Mouse (Mus musculus): ENCODE measurements around the gene Wdr83os.
A peak's percentile ranks its signal among the peaks of the same experiment; 100 is the strongest.
"Not testable (repeated sequence)": the region's sequence is repeated elsewhere in the genome, so short reads cannot be mapped to it uniquely, and the experiment has no call there.

Wdr83os gene

DNA sequence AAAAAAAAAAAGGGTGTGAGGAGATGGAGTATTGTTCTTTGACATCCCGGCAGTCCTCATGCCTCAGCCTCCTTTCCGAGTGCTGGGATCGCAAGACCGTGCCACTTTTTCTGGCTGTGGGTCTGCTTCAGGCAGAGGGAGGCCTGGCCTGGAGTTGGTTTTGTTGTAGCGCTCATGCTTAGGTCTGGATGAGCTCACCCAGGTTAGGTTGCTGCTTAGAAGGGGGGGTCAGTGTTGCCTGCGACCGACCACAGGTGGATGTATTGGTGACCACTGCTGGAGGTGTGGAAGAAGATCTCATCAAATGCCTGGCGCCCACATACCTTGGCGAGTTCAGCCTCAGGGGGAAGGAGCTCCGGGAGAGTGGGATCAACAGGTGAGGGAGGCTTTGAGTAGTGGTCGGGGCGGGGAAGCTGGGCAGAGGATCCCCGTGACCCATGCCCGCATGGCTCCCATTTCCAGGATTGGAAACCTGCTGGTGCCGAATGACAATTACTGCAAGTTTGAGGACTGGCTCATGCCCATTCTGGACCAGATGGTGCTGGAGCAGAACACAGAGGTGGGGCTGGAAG lies 7.4 kb upstream of the Wdr83os start:
- DNase-seq, result no peak

DNA sequence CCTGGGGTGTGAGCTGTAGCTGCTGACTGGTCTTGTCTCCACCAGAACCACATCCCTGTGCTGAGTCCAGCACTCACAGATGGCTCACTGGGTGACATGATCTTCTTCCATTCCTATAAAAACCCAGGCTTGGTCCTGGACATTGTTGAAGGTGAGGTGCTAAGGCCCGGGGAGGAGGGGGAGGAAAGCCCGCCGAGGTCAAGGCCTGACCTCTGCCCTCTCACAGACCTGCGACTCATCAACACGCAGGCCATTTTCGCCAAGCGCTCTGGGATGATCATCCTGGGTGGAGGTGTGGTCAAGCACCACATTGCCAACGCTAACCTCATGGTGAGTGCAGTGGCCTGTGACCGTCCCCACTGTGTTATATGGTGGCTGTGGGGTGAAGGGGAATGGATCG lies 6.4 kb upstream of the Wdr83os start:
- DNase-seq, result no peak

DNA sequence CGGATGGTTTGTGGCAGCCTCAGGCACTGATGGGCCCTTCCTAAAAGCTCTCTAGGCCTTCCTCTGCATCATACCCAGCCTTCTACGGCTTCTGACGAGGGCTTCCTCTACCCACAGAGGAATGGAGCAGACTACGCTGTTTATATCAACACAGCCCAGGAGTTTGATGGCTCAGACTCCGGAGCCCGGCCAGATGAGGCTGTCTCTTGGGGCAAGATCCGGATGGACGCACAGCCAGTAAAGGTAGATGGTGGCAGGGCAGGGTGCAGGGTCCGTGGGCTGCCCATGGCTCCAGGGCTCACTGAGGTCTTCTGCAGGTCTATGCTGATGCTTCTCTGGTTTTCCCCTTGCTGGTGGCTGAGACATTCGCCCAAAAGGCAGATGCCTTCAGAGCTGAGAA lies 5.9 kb upstream of the Wdr83os start:
- DNase-seq, result no peak

- DNase-seq, result no peak
Observed at GRCm38 (mm10) chr8:85076001-85076400, 4.5 kb upstream of the Wdr83os start.

DNA sequence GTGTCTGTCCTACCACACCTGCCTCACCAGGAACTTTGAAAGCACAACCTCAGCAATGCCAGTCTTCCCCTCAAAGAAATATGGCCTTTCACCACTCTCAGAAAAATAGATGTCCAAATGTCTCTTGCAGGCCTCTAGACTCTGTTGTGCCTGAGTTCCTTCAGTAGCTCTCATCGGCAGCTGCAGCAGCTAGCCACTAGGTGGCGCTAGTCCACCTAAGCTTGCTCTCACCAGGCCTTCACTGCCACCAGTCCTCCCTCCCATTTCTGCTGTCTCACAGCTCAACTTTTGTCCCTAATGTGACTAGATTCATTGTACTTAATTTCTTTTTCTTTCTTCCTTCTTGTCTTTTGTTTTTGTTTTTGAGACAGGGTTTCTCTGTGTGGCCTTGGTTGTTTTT lies 3.5 kb upstream of the Wdr83os start:
- peak; percentile 88 for DNase-seq

GRCm38 (mm10) chr8:85080214-85080531 lies 367 bp upstream of the Wdr83os start:
- DNase-seq, result no peak

DNA sequence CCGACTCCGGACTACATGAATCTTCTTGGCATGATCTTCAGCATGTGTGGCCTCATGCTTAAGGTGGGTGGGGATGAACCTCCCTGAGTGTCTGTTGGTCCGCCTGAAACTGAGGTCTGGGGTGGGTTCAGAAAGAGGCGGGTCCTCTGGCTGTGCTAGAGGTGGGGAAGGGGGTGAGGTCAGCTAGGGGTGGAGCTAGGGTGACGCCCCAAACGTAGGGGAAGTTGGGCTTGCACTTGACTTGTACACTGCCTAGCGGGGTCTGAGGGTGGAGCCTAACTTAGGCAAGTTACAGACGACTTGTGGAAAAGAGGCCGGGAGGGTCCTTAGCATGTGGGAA lies 646 bp downstream of the Wdr83os start, which contains the start of gene Wdr83:
Wdr83 (minus strand) TSS at position 91 of the 340 bp plus-strand sequence.
- peak; percentile 55 for DNase-seq

DNA sequence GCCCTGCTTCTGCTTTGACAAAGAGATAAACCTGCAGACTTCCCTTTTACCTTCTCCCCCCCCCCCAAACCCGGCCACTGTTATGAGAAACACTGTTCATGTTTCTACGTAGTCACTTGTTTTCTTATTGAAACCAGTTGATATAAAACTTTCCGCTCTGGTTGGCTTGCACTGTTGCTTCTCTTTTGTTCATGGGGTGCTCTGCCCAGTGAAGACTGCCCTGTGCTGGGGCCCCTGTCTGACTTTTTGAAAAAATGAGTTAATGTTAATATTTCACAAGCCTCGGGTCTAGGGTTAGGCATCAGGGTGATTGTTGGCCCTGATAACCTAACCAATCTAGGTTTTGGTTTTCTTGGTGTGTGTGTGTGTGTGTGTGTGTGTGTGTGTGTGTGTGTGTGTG lies 1.6 kb downstream of the Wdr83os start:
- DNase-seq, result not testable (repeated sequence)

DNA sequence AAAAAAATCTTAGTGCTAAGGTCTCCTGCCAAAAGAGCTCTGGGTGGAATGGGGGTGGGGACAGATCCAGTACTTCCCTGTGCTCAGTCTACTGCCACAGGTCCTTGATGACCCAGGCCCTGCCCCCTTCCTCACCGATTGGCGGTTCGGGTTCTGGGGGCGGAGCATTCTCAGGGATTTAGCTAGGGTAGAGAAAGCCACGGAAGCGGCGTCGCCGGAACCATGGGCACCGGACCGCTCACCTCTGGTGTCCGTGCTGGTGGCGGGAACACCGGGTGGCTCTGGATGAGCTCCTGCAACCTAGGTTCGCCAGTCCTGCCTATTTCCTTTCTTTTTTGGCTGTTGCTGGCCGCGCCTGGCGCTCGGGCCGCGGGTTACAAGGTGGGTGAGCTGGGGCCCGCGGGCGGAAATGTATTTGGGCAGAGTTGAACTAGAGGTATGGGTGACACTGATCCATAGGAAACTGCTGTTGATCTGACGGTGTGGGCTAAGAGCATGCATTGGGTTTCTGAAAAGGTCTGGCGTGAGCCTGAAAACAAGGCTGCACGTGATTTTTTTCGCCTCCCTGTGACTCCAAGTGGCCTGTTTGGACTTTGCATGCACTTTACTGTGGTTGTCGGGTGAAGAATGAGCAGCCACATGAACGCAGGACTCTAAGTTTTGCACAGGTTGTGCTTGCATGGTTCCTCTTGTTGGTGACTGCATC lies 2.7 kb downstream of the Wdr83os start, which contains the start of gene Man2b1:
Man2b1 (plus strand) TSS at position 163 of the 706 bp plus-strand sequence.
- DNase-seq, result peak; percentile 95

DNA sequence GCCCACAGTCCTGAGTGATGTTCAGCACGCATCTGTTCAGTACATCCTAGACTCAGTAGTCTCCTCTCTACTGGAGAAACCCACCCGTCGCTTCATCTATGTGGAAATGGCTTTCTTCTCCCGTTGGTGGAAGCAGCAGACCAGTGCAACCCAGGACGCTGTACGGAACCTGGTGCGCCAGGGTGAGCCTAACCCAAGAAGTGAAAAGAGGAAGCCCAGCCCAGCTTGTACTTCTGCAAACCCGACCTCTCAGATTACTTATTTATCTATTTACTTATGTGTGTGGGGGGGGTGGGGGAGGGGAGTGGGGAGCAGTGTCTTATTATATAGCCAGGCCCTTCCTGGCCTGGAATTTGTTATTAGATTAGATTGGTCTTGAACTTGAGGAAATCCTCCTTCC lies 4.1 kb downstream of the Wdr83os start:
- no peak for DNase-seq

- no peak for DNase-seq
Observed at GRCm38 (mm10) chr8:85086238-85086637, 5.7 kb downstream of the Wdr83os start.

- no peak for DNase-seq
Observed at GRCm38 (mm10) chr8:85088771-85089170, 8.2 kb downstream of the Wdr83os start.

DNA sequence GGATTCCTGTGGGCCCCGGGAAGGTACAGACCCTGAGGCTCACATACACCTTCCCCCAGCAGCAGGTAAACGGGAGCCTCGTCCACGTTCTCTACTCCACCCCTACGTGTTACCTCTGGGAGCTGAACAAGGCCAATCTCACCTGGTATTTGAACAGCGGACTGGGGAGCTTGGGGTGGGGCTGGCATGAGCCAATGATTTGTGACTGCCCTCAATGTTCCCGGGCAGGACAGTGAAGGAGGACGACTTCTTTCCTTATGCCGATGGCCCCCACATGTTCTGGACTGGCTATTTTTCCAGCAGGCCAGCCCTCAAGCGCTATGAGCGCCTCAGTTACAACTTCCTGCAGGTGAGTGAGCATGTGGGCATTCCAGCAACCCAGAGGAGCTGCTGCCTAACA lies 10.3 kb downstream of the Wdr83os start:
- DNase-seq, result no peak

- no peak for DNase-seq
Observed at GRCm38 (mm10) chr8:85091526-85092090, 11.1 kb downstream of the Wdr83os start.

DNA sequence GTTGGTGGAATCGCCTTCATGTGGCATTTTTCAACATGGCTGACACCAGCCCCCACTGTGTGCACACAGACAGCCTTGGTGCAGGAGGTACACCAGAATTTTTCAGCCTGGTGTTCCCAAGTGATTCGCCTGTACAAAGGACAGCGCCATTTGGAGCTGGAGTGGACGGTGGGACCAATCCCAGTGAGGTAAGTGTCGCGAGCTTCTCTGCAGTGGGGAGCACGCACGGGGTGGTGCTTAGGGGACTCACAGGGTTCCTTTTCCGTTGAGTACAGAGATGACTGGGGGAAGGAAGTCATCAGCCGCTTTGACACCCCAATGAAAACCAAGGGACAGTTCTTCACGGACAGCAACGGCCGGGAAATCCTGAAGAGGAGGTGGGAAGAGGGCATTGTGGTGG lies 14.5 kb downstream of the Wdr83os start:
- no peak for DNase-seq

- no peak for DNase-seq
Observed at GRCm38 (mm10) chr8:85095566-85095965, 15.0 kb downstream of the Wdr83os start.

GRCm38 (mm10) chr8:85096196-85096595 lies 15.7 kb downstream of the Wdr83os start:
- no peak for DNase-seq

- no peak for DNase-seq
Observed at GRCm38 (mm10) chr8:85096850-85097249, 16.3 kb downstream of the Wdr83os start.

DNA sequence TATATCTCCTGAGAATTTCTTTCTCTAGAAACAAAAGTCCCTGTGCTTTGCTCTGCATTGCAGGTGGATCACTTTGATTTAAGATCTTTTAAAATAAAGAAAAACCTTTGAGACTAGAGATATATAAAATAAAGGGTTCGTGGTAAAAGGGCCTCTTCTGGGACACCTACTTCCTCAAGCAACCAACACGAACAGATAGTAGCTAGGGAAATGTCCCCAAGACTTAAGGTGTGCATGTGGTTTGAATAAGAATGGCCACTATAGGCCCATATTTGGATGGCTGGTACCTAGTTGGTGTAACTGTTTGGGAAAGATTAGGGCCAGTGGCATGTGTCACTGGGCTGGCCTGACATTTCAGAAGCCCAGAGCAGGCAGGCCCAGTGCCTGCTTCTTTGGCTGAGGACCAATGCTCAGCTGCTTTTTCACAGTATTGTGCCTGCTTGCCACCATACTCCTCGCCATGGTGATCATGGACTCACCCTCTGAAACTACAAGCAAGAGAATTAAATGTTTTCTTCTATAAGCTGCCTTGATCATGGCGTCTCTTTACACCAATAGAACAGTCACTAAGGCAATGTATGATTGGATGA lies 19.6 kb downstream of the Wdr83os start:
- no peak for DNase-seq

- DNase-seq, result no peak
Observed at GRCm38 (mm10) chr8:85113241-85113640, 32.7 kb downstream of the Wdr83os start.

DNA sequence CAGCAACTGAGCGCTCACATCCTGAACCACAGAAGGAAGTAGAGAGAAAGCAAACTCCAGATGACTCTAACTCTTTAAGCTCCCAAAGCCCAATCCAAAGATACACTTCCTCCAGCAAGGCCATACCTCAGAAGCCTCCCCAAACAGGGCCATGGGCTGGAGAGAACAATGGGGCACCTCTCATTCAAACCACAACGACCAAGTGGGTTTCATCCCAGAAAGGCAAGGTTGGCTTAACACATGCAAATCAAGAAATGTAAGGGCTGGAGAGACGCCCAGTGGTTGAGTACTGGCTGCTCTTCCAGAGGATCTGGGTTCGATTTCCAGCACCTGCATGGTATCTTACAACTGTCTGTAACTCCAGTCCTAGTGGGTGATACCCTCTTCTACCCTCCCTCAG lies 35.0 kb downstream of the Wdr83os start:
- no peak for DNase-seq

DNA sequence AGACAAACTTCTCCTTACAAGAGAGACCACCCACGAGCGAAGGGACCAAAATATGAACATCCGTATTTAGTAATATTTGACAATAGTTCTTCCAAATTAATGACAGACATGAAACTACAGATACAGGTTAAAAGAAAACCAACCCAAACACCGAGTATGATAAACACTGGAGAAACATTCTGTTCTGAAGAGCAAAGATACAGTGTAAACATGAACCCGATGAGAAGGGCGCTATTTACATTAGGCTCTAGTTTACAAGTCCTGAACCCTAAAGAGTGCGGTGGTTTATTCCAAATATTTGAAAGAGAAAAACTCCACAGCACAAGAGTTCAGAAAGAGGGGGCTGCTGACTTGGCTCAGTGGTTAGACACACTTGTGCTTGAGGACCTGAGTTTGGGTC lies 36.4 kb downstream of the Wdr83os start:
- DNase-seq, result no peak

GRCm38 (mm10) chr8:85119052-85119981 lies 38.8 kb downstream of the Wdr83os start:
- DNase-seq, result peak; percentile 78
